Mouse (Mus musculus): ENCODE data around the gene Olfr33. TPM values are rescaled to one million over a fixed set of nuclear protein-coding genes. Genes with fewer than 3 reads are reported as not detected.

The Olfr33 gene
- polyA plus RNA-seq (2016; fragmentation: Nextera tagmentation; extraction: Ambion mirVana) = not detected in 2 replicates

DNA sequence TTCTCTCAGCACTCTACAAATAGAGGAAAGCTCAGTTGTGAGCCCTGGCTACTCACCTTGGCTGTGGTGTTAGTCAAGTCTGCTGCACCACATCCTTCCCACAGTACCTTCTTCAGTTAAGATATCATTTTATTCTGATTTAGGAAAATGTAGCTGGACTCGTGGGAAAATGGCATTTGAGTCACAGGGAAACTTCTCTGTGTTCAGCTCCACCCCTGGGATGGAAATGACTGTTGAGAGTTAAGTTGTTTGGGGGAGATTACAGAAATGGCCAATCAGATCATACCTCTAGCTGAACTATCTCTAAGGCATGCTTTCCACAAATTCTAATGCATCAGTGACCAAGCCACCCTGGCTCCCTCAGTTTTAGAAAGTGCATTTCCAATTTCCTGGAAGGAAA is at the start of gene Olfr33:
Olfr33 (minus strand) TSS at position 101 of the 400 bp plus-strand sequence.
- no peak for ATAC-seq (ENCODE audit: insufficient number of reproducible peaks, insufficient read depth, low FRiP score, low TSS enrichment)
- no peaks in the 10 kb centered on the region for H3K4me1 ChIP-seq
- H3K9me3 ChIP-seq = no peaks in the 10 kb centered on the region
- no peaks in the 10 kb centered on the region for H3K27me3 ChIP-seq
- H3K27ac ChIP-seq = no peak within 1 kb of the TSS
- no peak within 1 kb of the TSS for H3K9ac ChIP-seq
- WGBS = 32% methylated on average over 1 of the region's 1 CpGs
- H3K36me3 ChIP-seq = no peaks in the 10 kb centered on the region
- no peak within 1 kb of the TSS for H3K4me2 ChIP-seq (replicated peaks)
- no peak within 1 kb of the TSS for H3K4me3 ChIP-seq

DNA sequence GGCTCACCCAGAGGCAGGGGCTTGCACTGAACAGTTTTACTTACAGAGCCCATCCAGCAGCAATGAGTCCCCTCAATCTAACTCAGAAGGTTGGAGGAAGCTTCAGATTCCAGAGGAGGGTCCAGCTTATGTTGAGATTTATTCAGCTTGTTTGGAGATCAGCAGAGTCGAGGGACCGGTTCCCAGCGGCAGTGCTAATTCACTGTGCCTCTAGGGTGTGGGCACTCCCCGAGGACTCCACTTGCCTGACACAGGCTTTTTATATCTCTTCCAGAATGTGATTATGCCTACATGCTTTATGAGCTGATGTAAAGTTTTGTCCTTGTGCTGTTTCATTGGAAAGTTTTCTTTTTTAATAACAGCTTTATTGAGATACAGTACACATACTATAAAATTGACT is 40.4 kb upstream of the Olfr33 start, which contains the start of the genes Olfr560 and Olfr78:
Olfr560 (minus strand) TSS at position 101 of the 400 bp plus-strand sequence.
Olfr78 (minus strand) TSS at position 206 of the 400 bp plus-strand sequence.
- no peaks in the 10 kb centered on the region for H3K4me1 ChIP-seq
- no peaks in the 10 kb centered on the region for H3K36me3 ChIP-seq

GRCm38 (mm10) chr7:102752086-102752485 is 33.2 kb upstream of the Olfr33 start:
- Histone ChIP-seq H3K27me3 (no peaks in the 10 kb centered on the region), H3K4me1 (no peaks in the 10 kb centered on the region), H3K4me2 (replicated peaks) (no peak overlapping the region), H3K36me3 (no peaks in the 10 kb centered on the region), H3K9me3 (no peaks in the 10 kb centered on the region), H3K27ac (no peak overlapping the region), H3K4me3 (no peak overlapping the region), H3K9ac (no peak overlapping the region)
- ATAC-seq (ENCODE audit: insufficient number of reproducible peaks, insufficient read depth, low FRiP score, low TSS enrichment) = no peak
- WGBS = 23% methylated on average over 1 of the region's 1 CpGs

More for the DNA sequence above, 40.4 kb upstream of the Olfr33 start, which contains the start of the genes Olfr560 and Olfr78:
- H3K9me3 ChIP-seq = no peaks in the 10 kb centered on the region
- no peak within 1 kb of the TSS for H3K4me3 ChIP-seq
- H3K27me3 ChIP-seq = no peaks in the 10 kb centered on the region
- no peak within 1 kb of the TSS for H3K4me2 ChIP-seq (replicated peaks)
- ATAC-seq (ENCODE audit: insufficient number of reproducible peaks, insufficient read depth, low FRiP score, low TSS enrichment) = no peak
- no peak within 1 kb of the TSS for H3K27ac ChIP-seq
- WGBS = 73% methylated on average over 4 of the region's 4 CpGs
- no peak within 1 kb of the TSS for H3K9ac ChIP-seq

GRCm38 (mm10) chr7:102737705-102738104 is 18.8 kb upstream of the Olfr33 start:
- H3K36me3 ChIP-seq = no peaks in the 10 kb centered on the region
- H3K27ac ChIP-seq = no peak overlapping the region
- H3K9me3 ChIP-seq = no peaks in the 10 kb centered on the region
- ATAC-seq (ENCODE audit: insufficient number of reproducible peaks, insufficient read depth, low FRiP score, low TSS enrichment) = no peak
- H3K4me1 ChIP-seq = no peaks in the 10 kb centered on the region
- WGBS = 53% methylated on average over 2 of the region's 2 CpGs
- no peaks in the 10 kb centered on the region for H3K27me3 ChIP-seq
- H3K4me3 ChIP-seq = no peak overlapping the region
- H3K4me2 ChIP-seq (replicated peaks) = no peak overlapping the region
- H3K9ac ChIP-seq = no peak overlapping the region

DNA sequence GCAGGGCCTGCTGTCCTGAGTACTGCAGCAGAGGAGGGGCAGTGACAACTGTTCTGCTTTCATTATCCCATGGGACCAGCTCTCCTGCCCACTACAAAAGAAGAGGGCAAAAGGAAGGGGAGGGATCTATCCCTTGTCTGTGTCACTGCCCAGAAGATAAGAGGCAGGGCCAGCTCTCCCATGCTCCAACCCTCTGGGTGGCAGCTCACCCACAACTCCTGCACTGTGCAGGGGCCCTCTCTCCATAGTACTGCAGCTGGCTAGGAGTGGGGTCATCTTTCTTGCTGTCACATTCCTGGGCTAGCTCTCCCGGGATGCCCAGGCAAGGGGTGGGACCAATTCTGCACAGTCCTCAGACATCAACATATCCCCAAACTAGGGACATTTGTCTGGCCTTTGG is 14.9 kb upstream of the Olfr33 start:
- Histone ChIP-seq H3K9ac (no peak overlapping the region), H3K4me1 (no peaks in the 10 kb centered on the region), H3K36me3 (no peaks in the 10 kb centered on the region), H3K27me3 (no peaks in the 10 kb centered on the region), H3K4me3 (no peak overlapping the region), H3K4me2 (replicated peaks) (no peak overlapping the region), H3K27ac (no peak overlapping the region), H3K9me3 (no peaks in the 10 kb centered on the region)
- 52% methylated on average over 1 of the region's 1 CpGs for WGBS
- ATAC-seq (ENCODE audit: insufficient number of reproducible peaks, insufficient read depth, low FRiP score, low TSS enrichment) = peak; percentile 64; the same call in 1 of the 2 replicates

GRCm38 (mm10) chr7:102727391-102727790 is 8.5 kb upstream of the Olfr33 start, which contains the start of gene Olfr559:
Gene Olfr559 (minus strand): TSS chr7:102727491.
- no peaks in the 10 kb centered on the region for H3K27me3 ChIP-seq
- H3K27ac ChIP-seq = no peak within 1 kb of the TSS
- no peak within 1 kb of the TSS for H3K4me3 ChIP-seq
- no peaks in the 10 kb centered on the region for H3K4me1 ChIP-seq
- H3K9ac ChIP-seq = no peak within 1 kb of the TSS
- H3K9me3 ChIP-seq = no peaks in the 10 kb centered on the region
- H3K4me2 ChIP-seq (replicated peaks) = no peak within 1 kb of the TSS
- ATAC-seq (ENCODE audit: insufficient number of reproducible peaks, insufficient read depth, low FRiP score, low TSS enrichment) = no peak
- H3K36me3 ChIP-seq = no peaks in the 10 kb centered on the region

GRCm38 (mm10) chr7:102701915-102702314 is 17.0 kb downstream of the Olfr33 start, which contains the start of gene Olfr558:
Gene Olfr558 (plus strand): TSS chr7:102702215.
- Histone ChIP-seq H3K4me1 (no peaks in the 10 kb centered on the region), H3K36me3 (no peaks in the 10 kb centered on the region), H3K9me3 (no peaks in the 10 kb centered on the region), H3K4me2 (replicated peaks) (no peak within 1 kb of the TSS), H3K27ac (no peak within 1 kb of the TSS), H3K27me3 (no peaks in the 10 kb centered on the region), H3K9ac (no peak within 1 kb of the TSS), H3K4me3 (no peak within 1 kb of the TSS)
- no peak for ATAC-seq (ENCODE audit: insufficient number of reproducible peaks, insufficient read depth, low FRiP score, low TSS enrichment)

GRCm38 (mm10) chr7:102698461-102698860 is 20.4 kb downstream of the Olfr33 start:
- no peak for ATAC-seq (ENCODE audit: insufficient number of reproducible peaks, insufficient read depth, low FRiP score, low TSS enrichment)
- WGBS = 82% methylated on average over 7 of the region's 7 CpGs
- H3K27me3 ChIP-seq = no peaks in the 10 kb centered on the region

DNA sequence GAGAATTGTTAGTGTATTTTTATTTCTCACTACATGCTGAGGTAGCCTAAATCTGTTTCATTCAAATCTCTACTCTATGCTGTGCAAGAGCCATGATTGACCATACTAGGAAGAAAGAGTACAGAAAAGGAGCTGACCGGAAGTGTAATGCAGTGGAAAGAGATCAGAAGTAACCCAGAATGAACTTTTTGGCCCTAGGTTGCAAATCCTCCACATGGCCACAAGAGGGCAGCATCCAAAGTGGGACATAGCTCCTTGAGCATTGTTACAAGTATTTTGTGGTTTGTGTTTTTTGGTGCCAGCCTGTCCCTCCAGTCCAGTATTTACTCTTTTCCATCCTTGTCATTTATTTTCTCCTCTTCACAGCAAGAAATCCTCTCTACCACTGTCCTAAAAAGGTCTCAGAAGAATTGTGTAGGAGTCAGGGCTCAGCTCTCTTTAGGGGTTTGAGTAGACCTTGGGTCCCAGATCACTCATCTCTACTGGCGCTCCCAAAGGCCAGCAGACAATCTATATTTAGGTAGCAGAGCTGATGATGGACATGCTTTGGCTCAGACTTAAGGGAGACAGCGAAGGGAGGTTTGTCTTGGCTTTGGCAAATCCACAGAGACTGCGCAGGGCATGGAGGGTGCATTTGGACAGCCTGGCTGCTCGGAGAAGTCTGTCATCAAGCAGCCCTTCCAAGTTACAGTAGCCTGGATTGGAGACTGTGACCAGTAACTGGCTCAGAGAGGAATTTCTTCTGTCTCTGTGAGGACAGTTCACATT is 23.3 kb downstream of the Olfr33 start, which contains the start of gene Olfr557:
Olfr557 (plus strand) TSS at position 553 of the 768 bp plus-strand sequence.
- H3K9me3 ChIP-seq = no peaks in the 10 kb centered on the region
- no peak within 1 kb of the TSS for H3K27ac ChIP-seq
- WGBS = 78% methylated on average over 5 of the region's 5 CpGs
- no peak within 1 kb of the TSS for H3K9ac ChIP-seq
- H3K36me3 ChIP-seq = no peaks in the 10 kb centered on the region
- no peaks in the 10 kb centered on the region for H3K27me3 ChIP-seq
- H3K4me1 ChIP-seq = no peaks in the 10 kb centered on the region
- no peak within 1 kb of the TSS for H3K4me2 ChIP-seq (replicated peaks)
- no peak within 1 kb of the TSS for H3K4me3 ChIP-seq
- ATAC-seq (ENCODE audit: insufficient number of reproducible peaks, insufficient read depth, low FRiP score, low TSS enrichment) = no peak

More at GRCm38 (mm10) chr7:102698461-102698860, 20.4 kb downstream of the Olfr33 start:
- no peak overlapping the region for H3K4me2 ChIP-seq (replicated peaks)
- no peaks in the 10 kb centered on the region for H3K4me1 ChIP-seq
- no peaks in the 10 kb centered on the region for H3K9me3 ChIP-seq
- H3K9ac ChIP-seq = no peak overlapping the region
- no peaks in the 10 kb centered on the region for H3K36me3 ChIP-seq
- H3K4me3 ChIP-seq = no peak overlapping the region
- H3K27ac ChIP-seq = no peak overlapping the region

GRCm38 (mm10) chr7:102686944-102687501 is 31.8 kb downstream of the Olfr33 start, which contains the start of gene Trim68:
Gene Trim68 (minus strand): TSS chr7:102687327.
- WGBS = under 1% methylated on average over 39 of the region's 40 CpGs
- Histone ChIP-seq H3K36me3 (no peaks in the 10 kb centered on the region), H3K27me3 (no peaks in the 10 kb centered on the region), H3K4me2 (replicated peaks) (peak within 1 kb of the TSS; percentile 53), H3K4me1 (no peaks in the 10 kb centered on the region), H3K9ac (peak within 1 kb of the TSS; percentile 64), H3K4me3 (peak within 1 kb of the TSS; percentile 58), H3K27ac (peak within 1 kb of the TSS; percentile 61; the same call in 1 of the 2 replicates), H3K9me3 (no peaks in the 10 kb centered on the region)
- peak; percentile 99 for ATAC-seq (ENCODE audit: insufficient number of reproducible peaks, insufficient read depth, low FRiP score, low TSS enrichment)

GRCm38 (mm10) chr7:102681916-102682315 is 37.0 kb downstream of the Olfr33 start:
- no peak overlapping the region for H3K4me3 ChIP-seq
- H3K4me1 ChIP-seq = no peaks in the 10 kb centered on the region
- WGBS = 92% methylated on average over 1 of the region's 1 CpGs
- H3K9ac ChIP-seq = no peak overlapping the region
- no peaks in the 10 kb centered on the region for H3K27me3 ChIP-seq
- 0 out of 2 replicates have a peak, but pooled peaks cover 4% of the 10 kb centered on the region for H3K36me3 ChIP-seq
- no peaks in the 10 kb centered on the region for H3K9me3 ChIP-seq
- no peak overlapping the region for H3K4me2 ChIP-seq (replicated peaks)
- no peak overlapping the region for H3K27ac ChIP-seq
- no peak for ATAC-seq (ENCODE audit: insufficient number of reproducible peaks, insufficient read depth, low FRiP score, low TSS enrichment)

DNA sequence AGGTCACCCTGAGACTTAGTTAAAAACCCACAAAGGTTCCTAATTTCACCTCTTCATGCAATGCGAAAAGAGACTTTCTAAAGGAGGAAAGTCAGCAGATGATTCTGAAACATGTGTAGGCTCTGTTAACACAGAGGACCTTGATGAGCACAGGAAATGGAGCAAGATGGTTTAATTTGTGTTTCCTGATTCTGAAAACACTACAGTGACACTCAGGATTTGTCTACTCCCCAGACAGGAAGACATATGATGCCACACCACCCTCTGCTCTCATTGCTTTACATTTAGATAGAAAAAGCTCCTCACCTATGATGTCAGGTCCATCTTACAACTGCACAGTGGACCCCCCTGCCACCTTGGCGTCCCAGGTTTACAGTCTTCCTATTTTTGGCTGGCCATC is 42.6 kb downstream of the Olfr33 start:
- Histone ChIP-seq H3K36me3 (no peaks in the 10 kb centered on the region), H3K27ac (no peak overlapping the region), H3K9me3 (no peaks in the 10 kb centered on the region), H3K4me3 (no peak overlapping the region), H3K27me3 (no peaks in the 10 kb centered on the region), H3K9ac (no peak overlapping the region), H3K4me2 (replicated peaks) (no peak overlapping the region), H3K4me1 (no peaks in the 10 kb centered on the region)
- WGBS = 83% methylated on average over 2 of the region's 2 CpGs
- no peak for ATAC-seq (ENCODE audit: insufficient number of reproducible peaks, insufficient read depth, low FRiP score, low TSS enrichment)
